Mouse (Mus musculus) heart, adult 2 months (tissue): ENCODE measurements around the gene Camkv. TPM values are rescaled to one million over a fixed set of nuclear protein-coding genes. Genes with fewer than 3 reads are reported as not detected.

Experiments
- DNase-seq, 2 experiments: peaks; one replicate each; pipeline ENCODE4 v3.0.0; 2021
- H3K27ac ChIP-seq: fragments of 200-600 bp; 2 replicates; pipeline ENCODE4 v1.8.1; 2022
- H3K27me3 ChIP-seq: fragments of 200-500 bp; 2 replicates; pipeline ENCODE4 v1.6.1; 2012; ENCODE audit warnings: mild to moderate bottlenecking, low read length, inconsistent platforms, mixed read lengths; ENCODE audit not compliant: control insufficient read depth, insufficient read depth
- H3K36me3 ChIP-seq: fragments of 200-500 bp; 2 replicates; pipeline ENCODE4 v1.6.1; 2012; ENCODE audit warnings: low read length, inconsistent platforms; ENCODE audit not compliant: control insufficient read depth, insufficient read depth
- H3K4me1 ChIP-seq: fragments of 200-500 bp; 2 replicates; pipeline ENCODE4 v1.6.1; 2011; ENCODE audit warnings: low read length; ENCODE audit not compliant: control insufficient read depth, insufficient read depth
- H3K4me3 ChIP-seq: fragments of 200-600 bp; 2 replicates; pipeline ENCODE4 v1.8.1; 2022
- H3K79me2 ChIP-seq: fragments of 200-500 bp; replicated peaks from 2 replicates; pipeline ENCODE4 v1.6.1; 2012; ENCODE audit warnings: mild to moderate bottlenecking, inconsistent platforms, low read length, moderate library complexity, mixed read lengths; ENCODE audit not compliant: control insufficient read depth, insufficient read depth
- H3K9ac ChIP-seq: fragments of 200-500 bp; 2 replicates; pipeline ENCODE4 v1.6.1; 2012; ENCODE audit warnings: low read depth, mild to moderate bottlenecking, control low read depth, inconsistent platforms, low read length, mixed read lengths
- CTCF ChIP-seq: fragments of 200-600 bp; IDR thresholded peaks from 2 replicates; pipeline ENCODE4 v1.8.1; 2022; ENCODE audit warnings: antibody characterized with exemption, mild to moderate bottlenecking, moderate library complexity
- EP300 ChIP-seq: fragments of 200-500 bp; IDR thresholded peaks from 2 replicates; pipeline ENCODE4 v1.6.1; 2011; ENCODE audit warnings: low read depth, low read length, control low read depth; ENCODE audit not compliant: insufficient read depth
- POLR2A ChIP-seq: fragments of 200-500 bp; IDR thresholded peaks from 2 replicates; pipeline ENCODE4 v1.6.1; 2011; ENCODE audit warnings: mild to moderate bottlenecking, low read depth, low read length, control low read depth; ENCODE audit not compliant: insufficient read depth
- WGBS: fragments of 180-500 bp; shearing (Covaris S2); methylation state at CpG from one replicate; pipeline ENCODE4 v1.1.7; 2018; 5-methylcytosine and 5-hydroxymethylcytosine counted together
- intact Hi-C: fragments of 180-260 bp; cut with DNase I; formaldehyde crosslinking; loops from one replicate; pipeline ENCODE4 v1.15.1; 2025
- polyA plus RNA-seq: library from polyadenylated mRNA; depleted of rRNA; stranded (reverse); fragments of >200 nt; gene quantifications from 2 replicates; pipeline ENCODE4 v1.2.3, GENCODE M21; 2012
- total RNA-seq, 2 experiments: library from RNA; stranded (reverse); gene quantifications; 2 replicates each; pipeline ENCODE4 v1.2.3; 2021

The Camkv gene
- total and polyA plus RNA-seq, 3 experiments: 0.02 TPM; not detected in 2

DNA sequence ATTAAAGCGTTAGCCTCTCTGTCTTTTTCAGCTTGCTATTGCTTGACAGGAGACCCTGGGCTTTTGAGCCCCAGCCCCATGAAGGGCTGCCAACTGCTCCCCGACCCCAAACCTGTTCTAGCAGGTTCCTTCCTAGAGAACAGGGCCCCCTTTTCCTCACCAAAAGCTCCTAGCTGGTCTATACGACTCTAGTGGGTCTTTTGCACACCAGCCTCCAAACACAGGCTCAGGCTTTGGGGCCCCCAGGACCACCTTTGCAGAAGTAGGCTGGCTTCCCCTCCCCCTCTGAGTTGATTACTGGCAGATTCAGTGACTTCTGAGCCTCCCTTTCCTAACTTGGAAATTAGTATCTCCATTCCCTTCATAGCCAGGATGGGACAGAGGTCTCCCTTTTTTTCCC, 1.4 kb downstream of the Camkv start:
- Histone ChIP-seq H3K4me1 (no peaks in the 10 kb centered on the region), H3K27me3 (peaks cover 6% of the 10 kb centered on the region), H3K36me3 (no peaks in the 10 kb centered on the region), H3K4me3 (no peak overlapping the region), H3K27ac (no peak overlapping the region), H3K9ac (no peak overlapping the region), H3K79me2 (no peaks in the 10 kb centered on the region)
- intact Hi-C loops: no loop called here
- 43% methylated on average over 3 of the region's 3 CpGs for WGBS
- TF ChIP-seq CTCF (no peak), POLR2A (no peak), EP300 (no peak)
- no peak for DNase-seq

- Histone ChIP-seq H3K4me1 (peaks cover 2% of the 10 kb centered on the region; the same call in 1 of the 2 replicates), H3K27me3 (no peaks in the 10 kb centered on the region), H3K36me3 (no peaks in the 10 kb centered on the region), H3K4me3 (no peak overlapping the region), H3K27ac (no peak overlapping the region), H3K9ac (no peak overlapping the region), H3K79me2 (no peaks in the 10 kb centered on the region)
- intact Hi-C loops: no loop called here
- WGBS: 72% methylated on average over 31 of the region's 31 CpGs
- DNase-seq: no peak
- TF ChIP-seq EP300 (no peak), POLR2A (no peak), CTCF (no peak)
Observed at GRCm38 (mm10) chr9:107947241-107948194, 12.0 kb downstream of the Camkv start.

- intact Hi-C loops: no loop called here
- H3K4me1 ChIP-seq: peaks cover 2% of the 10 kb centered on the region; the same call in 1 of the 2 replicates
- no peaks in the 10 kb centered on the region for H3K27me3 ChIP-seq
- no peaks in the 10 kb centered on the region for H3K79me2 ChIP-seq
- no peak overlapping the region for H3K9ac ChIP-seq
- WGBS: 70% methylated on average over 13 of the region's 13 CpGs
- H3K36me3 ChIP-seq: no peaks in the 10 kb centered on the region
- no peak overlapping the region for H3K4me3 ChIP-seq
- no peak overlapping the region for H3K27ac ChIP-seq
- DNase-seq: no peak
- TF ChIP-seq EP300: no peak
- TF ChIP-seq POLR2A: no peak
- no peak for TF ChIP-seq CTCF
Observed at GRCm38 (mm10) chr9:107949184-107949921, 13.9 kb downstream of the Camkv start.

DNA sequence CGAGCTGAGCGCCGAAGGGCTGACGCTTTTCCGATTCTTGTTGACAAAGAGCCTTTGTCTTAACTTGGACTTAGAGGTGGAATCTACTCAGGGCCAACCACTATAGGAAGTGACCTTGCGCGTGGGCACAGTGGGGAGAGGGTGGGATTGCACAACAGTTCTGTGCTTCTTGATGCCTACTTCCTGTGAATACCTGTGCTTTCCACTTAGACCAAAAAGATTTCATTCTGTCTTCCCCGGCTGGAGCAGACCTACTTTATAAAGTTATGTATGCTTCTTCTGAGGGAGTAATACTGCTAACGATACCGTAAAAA, 14.4 kb downstream of the Camkv start, which contains the start of gene Traip:
TSS of gene Traip (plus strand) at position 215 of the 314 bp plus-strand sequence.
- TF ChIP-seq EP300 (no peak), CTCF (no peak), POLR2A (no peak)
- WGBS: 90% methylated on average over 10 of the region's 10 CpGs
- no peaks in the 10 kb centered on the region for H3K36me3 ChIP-seq
- H3K79me2 ChIP-seq: no peaks in the 10 kb centered on the region
- DNase-seq: no peak
- H3K4me1 ChIP-seq: peaks cover 2% of the 10 kb centered on the region; the same call in 1 of the 2 replicates
- peak within 1 kb of the TSS; percentile 89 for H3K9ac ChIP-seq
- intact Hi-C loops: no loop called here
- peak within 1 kb of the TSS; percentile 92 for H3K27ac ChIP-seq
- H3K27me3 ChIP-seq: no peaks in the 10 kb centered on the region
- H3K4me3 ChIP-seq: peak within 1 kb of the TSS; percentile 62

- intact Hi-C loops: no loop called here
- peak; percentile 92 to 93 for DNase-seq
- peak overlapping the region; percentile 92 for H3K27ac ChIP-seq
- H3K4me3 ChIP-seq: peak overlapping the region; percentile 62
- peaks cover 2% of the 10 kb centered on the region; the same call in 1 of the 2 replicates for H3K4me1 ChIP-seq
- no peaks in the 10 kb centered on the region for H3K79me2 ChIP-seq
- H3K27me3 ChIP-seq: no peaks in the 10 kb centered on the region
- peak; percentile 92 for TF ChIP-seq POLR2A
- 0 out of 2 replicates have a peak, but pooled peaks have one; percentile 13 for TF ChIP-seq EP300
- no peak for TF ChIP-seq CTCF
- no peaks in the 10 kb centered on the region for H3K36me3 ChIP-seq
- H3K9ac ChIP-seq: peak overlapping the region; percentile 89
- 14% methylated on average over 45 of the region's 45 CpGs for WGBS
Observed at GRCm38 (mm10) chr9:107950460-107951355, 15.2 kb downstream of the Camkv start.
